Mouse (Mus musculus) ovary, postnatal 10 days (tissue): ENCODE results near the gene Ptger1.

Experiments used
- DNase-seq: peaks from one replicate; pipeline ENCODE4 v3.0.0; 2022; ENCODE audit warnings: low spot score

Ptger1 gene

GRCm38 (mm10) chr8:83697374-83698220 is 31.1 kb downstream of the Ptger1 start:
- no peak for DNase-seq

- DNase-seq, result peak; percentile 21
Measured at GRCm38 (mm10) chr8:83698291-83698660, 31.8 kb downstream of the Ptger1 start.

- DNase-seq, result peak; percentile 68
Measured at GRCm38 (mm10) chr8:83698661-83699453, 32.4 kb downstream of the Ptger1 start, which contains the start of gene Pkn1. Gene Pkn1, minus strand, starts transcription at chr8:83699179.

- no peak for DNase-seq
Measured at GRCm38 (mm10) chr8:83699566-83699965, 33.1 kb downstream of the Ptger1 start.

- no peak for DNase-seq
Measured at GRCm38 (mm10) chr8:83700423-83701085, 34.1 kb downstream of the Ptger1 start.

GRCm38 (mm10) chr8:83703426-83703825 is 36.9 kb downstream of the Ptger1 start:
- DNase-seq, result no peak

GRCm38 (mm10) chr8:83706411-83706810 is 39.9 kb downstream of the Ptger1 start:
- no peak for DNase-seq

GRCm38 (mm10) chr8:83707554-83707953 is 41.1 kb downstream of the Ptger1 start:
- no peak for DNase-seq

GRCm38 (mm10) chr8:83714676-83715030 is 48.2 kb downstream of the Ptger1 start:
- DNase-seq, result no peak

- DNase-seq, result peak; percentile 92
Measured at GRCm38 (mm10) chr8:83715031-83715690, 48.7 kb downstream of the Ptger1 start, which contains the start of gene Ddx39. Gene Ddx39, plus strand, starts transcription at chr8:83715177.

- DNase-seq, result no peak
Measured at GRCm38 (mm10) chr8:83715771-83716170, 49.3 kb downstream of the Ptger1 start.

- DNase-seq, result no peak
Measured at GRCm38 (mm10) chr8:83716563-83716962, 50.1 kb downstream of the Ptger1 start.

GRCm38 (mm10) chr8:83719048-83719447 is 52.6 kb downstream of the Ptger1 start:
- DNase-seq, result no peak

GRCm38 (mm10) chr8:83719693-83720092 is 53.2 kb downstream of the Ptger1 start:
- DNase-seq, result no peak

GRCm38 (mm10) chr8:83721405-83722025 is 55.0 kb downstream of the Ptger1 start:
- DNase-seq, result no peak
